Mouse (Mus musculus) ES-Bruce4 (cell line): ENCODE measurements around the gene Ramp1. TPM values are rescaled to one million over a fixed set of nuclear protein-coding genes. Genes with fewer than 3 reads are reported as not detected.

Experiments used
- H3K27ac ChIP-seq: 2 replicates; pipeline ENCODE4 v1.5.1; 2012; ENCODE audit warnings: low read length, inconsistent platforms; ENCODE audit not compliant: insufficient read depth
- H3K27me3 ChIP-seq: 2 replicates; pipeline ENCODE4 v1.6.1; 2012; ENCODE audit warnings: mild to moderate bottlenecking, low read length, inconsistent platforms; ENCODE audit not compliant: control insufficient read depth, poor library complexity, insufficient read depth, severe bottlenecking
- H3K36me3 ChIP-seq: 2 replicates; pipeline ENCODE4 v1.6.1; 2012; ENCODE audit warnings: inconsistent platforms, mild to moderate bottlenecking, low read length, moderate library complexity; ENCODE audit not compliant: control insufficient read depth, poor library complexity, insufficient read depth, severe bottlenecking
- H3K4me1 ChIP-seq: one replicate; pipeline ENCODE4 v1.8.1; 2011; ENCODE audit warnings: low read length; ENCODE audit not compliant: control insufficient read depth, insufficient read depth
- H3K4me3 ChIP-seq: 2 replicates; pipeline ENCODE4 v1.5.1; 2011; ENCODE audit warnings: low read depth, mild to moderate bottlenecking, low read length
- H3K9ac ChIP-seq: 2 replicates; pipeline ENCODE4 v1.6.1; 2012; ENCODE audit warnings: low read depth, mild to moderate bottlenecking, inconsistent platforms; ENCODE audit not compliant: poor library complexity, severe bottlenecking
- H3K9me3 ChIP-seq: replicated peaks from 2 replicates; pipeline ENCODE4 v1.6.1; 2012; ENCODE audit warnings: mild to moderate bottlenecking, low read length, inconsistent platforms; ENCODE audit not compliant: control insufficient read depth, poor library complexity, insufficient read depth, severe bottlenecking
- CTCF ChIP-seq: IDR thresholded peaks from one replicate; pipeline ENCODE4 v1.8.1; 2011; ENCODE audit warnings: low read depth, low read length
- EP300 ChIP-seq: IDR thresholded peaks from 2 replicates; pipeline ENCODE4 v1.6.1; 2011; ENCODE audit warnings: low read depth, low read length; ENCODE audit not compliant: insufficient read depth
- POLR2A ChIP-seq: IDR thresholded peaks from one replicate; pipeline ENCODE4 v1.8.1; 2011; ENCODE audit warnings: low read length; ENCODE audit not compliant: insufficient read depth
- polyA plus RNA-seq: library from polyadenylated mRNA; stranded (reverse); fragments of >200 nt; gene quantifications from 2 replicates; pipeline ENCODE4 v1.2.4, GENCODE M21; 2011; ENCODE audit warnings: low read depth; ENCODE audit not compliant: missing spikeins, insufficient read depth, insufficient read length

Gene Ramp1
- polyA plus RNA-seq, 1 experiment: 0.69 TPM

- Histone ChIP-seq H3K4me3 (no peak overlapping the region), H3K4me1 (no peaks in the 10 kb centered on the region)
These were observed 4.8 kb upstream of the Ramp1 start for GRCm38 (mm10) chr1:91174796-91175195.

GRCm38 (mm10) chr1:91176026-91176425 is 3.6 kb upstream of the Ramp1 start:
- Histone ChIP-seq H3K27ac (no peak overlapping the region), H3K4me3 (no peak overlapping the region), H3K9me3 (no peaks in the 10 kb centered on the region), H3K36me3 (no peaks in the 10 kb centered on the region), H3K4me1 (no peaks in the 10 kb centered on the region), H3K9ac (no peak overlapping the region), H3K27me3 (no peaks in the 10 kb centered on the region)
- no peak for TF ChIP-seq CTCF
- no peak for TF ChIP-seq POLR2A
- TF ChIP-seq EP300: no peak

More at GRCm38 (mm10) chr1:91174796-91175195, 4.8 kb upstream of the Ramp1 start:
- no peak overlapping the region for H3K27ac ChIP-seq
- H3K9me3 ChIP-seq: no peaks in the 10 kb centered on the region
- H3K27me3 ChIP-seq: no peaks in the 10 kb centered on the region
- H3K36me3 ChIP-seq: no peaks in the 10 kb centered on the region
- TF ChIP-seq EP300 (no peak), POLR2A (no peak), CTCF (no peak)
- no peak overlapping the region for H3K9ac ChIP-seq

DNA sequence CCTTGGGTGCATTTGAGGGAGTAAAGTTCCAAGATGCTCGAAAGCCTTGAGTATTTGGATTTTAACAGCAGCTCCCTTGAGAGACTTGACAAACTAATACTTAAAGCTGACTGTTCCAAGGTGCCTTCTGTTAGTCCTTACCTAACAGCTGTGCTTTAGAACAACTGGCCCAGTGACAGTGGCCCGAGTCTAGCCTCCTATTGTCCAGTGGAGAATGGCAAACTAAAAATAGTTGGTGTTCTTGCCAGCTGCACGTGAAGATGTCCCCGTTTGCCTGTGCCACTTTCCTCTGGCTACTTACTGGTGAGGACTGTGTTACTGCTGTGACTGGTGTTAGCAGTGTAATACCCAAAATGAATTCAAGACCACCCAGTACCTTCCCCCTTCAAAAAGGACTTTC is 2.8 kb upstream of the Ramp1 start:
- TF ChIP-seq POLR2A (no peak), EP300 (no peak), CTCF (no peak)
- Histone ChIP-seq H3K27ac (no peak overlapping the region), H3K4me1 (no peaks in the 10 kb centered on the region), H3K36me3 (no peaks in the 10 kb centered on the region), H3K9ac (no peak overlapping the region), H3K9me3 (no peaks in the 10 kb centered on the region), H3K27me3 (no peaks in the 10 kb centered on the region), H3K4me3 (no peak overlapping the region)

- Histone ChIP-seq H3K36me3 (no peaks in the 10 kb centered on the region), H3K4me1 (no peaks in the 10 kb centered on the region), H3K9me3 (no peaks in the 10 kb centered on the region), H3K9ac (no peak overlapping the region), H3K4me3 (no peak overlapping the region), H3K27ac (no peak overlapping the region), H3K27me3 (no peaks in the 10 kb centered on the region)
- TF ChIP-seq CTCF (peak; percentile 83), EP300 (no peak), POLR2A (no peak)
These were observed 536 bp upstream of the Ramp1 start for GRCm38 (mm10) chr1:91179086-91179485.

- Histone ChIP-seq H3K27me3 (no peaks in the 10 kb centered on the region), H3K27ac (no peak overlapping the region), H3K9me3 (no peaks in the 10 kb centered on the region), H3K4me3 (peak overlapping the region; percentile 53), H3K4me1 (no peaks in the 10 kb centered on the region), H3K36me3 (no peaks in the 10 kb centered on the region), H3K9ac (peak overlapping the region; percentile 53; the same call in 1 of the 2 replicates)
- TF ChIP-seq POLR2A: no peak
These were observed 548 bp downstream of the Ramp1 start for GRCm38 (mm10) chr1:91180174-91180565.

DNA sequence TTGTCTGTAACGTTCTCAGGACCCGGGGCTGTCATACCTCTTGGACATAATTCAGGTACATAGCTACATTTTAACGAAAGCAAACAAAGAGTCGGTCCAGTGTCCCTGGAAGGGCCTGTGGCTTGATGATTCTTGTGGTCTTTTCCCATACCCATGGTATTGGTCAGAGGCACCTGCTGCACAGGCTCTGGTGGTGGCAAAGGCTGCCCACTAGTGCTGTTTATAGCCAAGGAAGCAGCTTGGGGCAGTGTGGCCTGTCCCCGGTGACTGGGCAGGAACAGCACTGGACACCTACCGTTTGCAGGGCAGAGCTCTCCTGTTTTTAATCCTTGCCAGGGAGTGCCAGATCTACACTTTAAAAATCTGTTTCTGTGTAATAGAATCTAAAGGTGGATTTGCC is 1.1 kb downstream of the Ramp1 start:
- Histone ChIP-seq H3K4me1 (no peaks in the 10 kb centered on the region), H3K9ac (no peak overlapping the region), H3K27ac (no peak overlapping the region), H3K27me3 (no peaks in the 10 kb centered on the region), H3K9me3 (no peaks in the 10 kb centered on the region), H3K36me3 (no peaks in the 10 kb centered on the region), H3K4me3 (no peak overlapping the region)
- TF ChIP-seq EP300 (no peak), CTCF (no peak), POLR2A (no peak)
